Mouse (Mus musculus) 3T3-L1 (cell line): ENCODE results near the gene Cebpz.
A peak's percentile ranks its signal among the peaks of the same experiment; 100 is the strongest.

ENCODE experiments used
- DNase-seq: peaks from one replicate; pipeline ENCODE4 v3.0.0-alpha.2; 2015; ENCODE audit warnings: low read depth, low spot score

Gene Cebpz

GRCm38 (mm10) chr17:78936466-78937228 lies at the start of gene Cebpz, which contains the start of gene Ndufaf7:
TSS of gene Cebpz (minus strand) at chr17:78937066.
TSS of gene Ndufaf7 (plus strand) at chr17:78937136.
- DNase-seq, result peak; percentile 100

- DNase-seq, result no peak
Observed at GRCm38 (mm10) chr17:78983736-78984135, 46.9 kb upstream of the Cebpz start.

GRCm38 (mm10) chr17:78983166-78983565 lies 46.3 kb upstream of the Cebpz start:
- DNase-seq, result peak; percentile 33

- no peak for DNase-seq
Observed at GRCm38 (mm10) chr17:78968500-78968899, 31.6 kb upstream of the Cebpz start.

- DNase-seq, result no peak
Observed at GRCm38 (mm10) chr17:78966092-78966883, 29.4 kb upstream of the Cebpz start.

GRCm38 (mm10) chr17:78964387-78964786 lies 27.5 kb upstream of the Cebpz start:
- no peak for DNase-seq

- DNase-seq, result no peak
Observed at GRCm38 (mm10) chr17:78959473-78959872, 22.6 kb upstream of the Cebpz start.

GRCm38 (mm10) chr17:78953240-78953639 lies 16.4 kb upstream of the Cebpz start:
- DNase-seq, result no peak

GRCm38 (mm10) chr17:78952070-78952469 lies 15.2 kb upstream of the Cebpz start:
- no peak for DNase-seq

- DNase-seq, result no peak
Observed at GRCm38 (mm10) chr17:78951225-78951624, 14.4 kb upstream of the Cebpz start.

- DNase-seq, result no peak
Observed at GRCm38 (mm10) chr17:78942579-78942978, 5.7 kb upstream of the Cebpz start.

GRCm38 (mm10) chr17:78938927-78939326 lies 2.1 kb upstream of the Cebpz start:
- no peak for DNase-seq

GRCm38 (mm10) chr17:78937229-78937853 lies 475 bp upstream of the Cebpz start:
- no peak for DNase-seq

- no peak for DNase-seq
Observed at GRCm38 (mm10) chr17:78935857-78936256, 1.0 kb downstream of the Cebpz start.

- no peak for DNase-seq
Observed at GRCm38 (mm10) chr17:78917696-78918095, 19.2 kb downstream of the Cebpz start.

- DNase-seq, result no peak
Observed at GRCm38 (mm10) chr17:78916899-78917298, 20.0 kb downstream of the Cebpz start.

- peak; percentile 91 for DNase-seq
Observed at GRCm38 (mm10) chr17:78916369-78916813, 20.5 kb downstream of the Cebpz start, which contains the start of gene Cebpzos. TSS of gene Cebpzos (plus strand) at chr17:78916500.

- peak; percentile 56 for DNase-seq
Observed at GRCm38 (mm10) chr17:78915772-78916171, 21.1 kb downstream of the Cebpz start.

GRCm38 (mm10) chr17:78913921-78914320 lies 22.9 kb downstream of the Cebpz start:
- DNase-seq, result no peak

GRCm38 (mm10) chr17:78912861-78913281 lies 24.0 kb downstream of the Cebpz start:
- no peak for DNase-seq

- no peak for DNase-seq
Observed at GRCm38 (mm10) chr17:78909374-78909773, 27.5 kb downstream of the Cebpz start.

GRCm38 (mm10) chr17:78906892-78907291 lies 30.0 kb downstream of the Cebpz start, which contains the start of gene Sult6b1:
TSS of gene Sult6b1 (minus strand) at chr17:78906992.
- no peak for DNase-seq
